Mouse (Mus musculus): ENCODE measurements around the gene Terb2. TPM values are rescaled to one million over a fixed set of nuclear protein-coding genes. Genes with fewer than 3 reads are reported as not detected.
A peak's percentile ranks its signal among the peaks of the same experiment; 100 is the strongest.

Terb2 gene
- total and polyA plus RNA-seq, 2 experiments from 2014 or later, result not detected

DNA sequence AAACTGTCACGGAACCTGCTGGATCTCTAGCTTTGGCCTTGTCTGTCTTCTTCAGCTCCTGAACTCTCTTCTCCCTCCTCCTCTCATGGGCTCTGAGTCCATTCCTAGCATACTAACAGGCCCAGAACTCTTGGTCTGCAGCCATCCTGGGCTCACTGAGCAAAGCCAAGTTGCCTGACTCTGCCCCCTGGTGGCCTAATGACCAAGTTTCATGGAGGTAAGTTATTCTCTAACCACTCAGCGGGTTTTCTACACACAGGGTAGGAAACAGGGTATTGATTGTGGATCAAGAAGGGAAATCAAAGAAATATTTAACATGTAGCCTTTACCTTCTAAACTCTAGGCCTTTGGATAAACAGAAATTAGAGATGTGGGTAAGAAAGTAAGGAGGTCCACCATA is 25.4 kb upstream of the Terb2 start, which contains the start of gene Trim69:
Gene Trim69, plus strand, starts transcription at position 21 of the 400 bp plus-strand sequence.
- H3K4me3 ChIP-seq (ENCODE audit: low read depth, low read length), result no peak within 1 kb of the TSS
- peak; percentile 75 for TF ChIP-seq CTCF (IDR thresholded peaks at IDR 0.05; ENCODE audit: low read depth)
- H3K36me3 ChIP-seq (ENCODE audit: insufficient read depth), result no peaks in the 10 kb centered on the region
- no peaks in the 10 kb centered on the region for H3K4me1 ChIP-seq (ENCODE audit: insufficient read depth)
- H3K9me3 ChIP-seq (ENCODE audit: low read length), result no peaks in the 10 kb centered on the region
- H3K27ac ChIP-seq (ENCODE audit: low read depth, low read length), result no peak within 1 kb of the TSS
- no peaks in the 10 kb centered on the region for H3K27me3 ChIP-seq (ENCODE audit: insufficient read depth, low read length)
- no peak within 1 kb of the TSS for H3K9ac ChIP-seq
- ATAC-seq (peak; percentile 72), DNase-seq (peak; percentile 76)
- no peak within 1 kb of the TSS for H3K4me2 ChIP-seq (ENCODE audit: low read depth)
- WGBS, result 45% methylated on average over 2 of the region's 2 CpGs

GRCm38 (mm10) chr2:122161542-122161941 is 24.5 kb upstream of the Terb2 start:
- Histone ChIP-seq H3K4me2 (ENCODE audit: low read depth) (no peak overlapping the region), H3K27me3 (ENCODE audit: insufficient read depth, low read length) (no peaks in the 10 kb centered on the region), H3K9me3 (ENCODE audit: low read length) (no peaks in the 10 kb centered on the region), H3K4me1 (ENCODE audit: insufficient read depth) (no peaks in the 10 kb centered on the region), H3K27ac (ENCODE audit: low read depth, low read length) (no peak overlapping the region), H3K4me3 (ENCODE audit: low read depth, low read length) (no peak overlapping the region), H3K36me3 (ENCODE audit: insufficient read depth) (no peaks in the 10 kb centered on the region), H3K9ac (no peak overlapping the region)
- ATAC-seq (no peak), DNase-seq (no peak)
- no peak for TF ChIP-seq CTCF (IDR thresholded peaks at IDR 0.05; ENCODE audit: low read depth)
- 40% methylated on average over 4 of the region's 4 CpGs for WGBS

- TF ChIP-seq CTCF (IDR thresholded peaks at IDR 0.05; ENCODE audit: low read depth), result no peak
- no peaks in the 10 kb centered on the region for H3K36me3 ChIP-seq (ENCODE audit: insufficient read depth)
- H3K4me1 ChIP-seq (ENCODE audit: insufficient read depth), result no peaks in the 10 kb centered on the region
- H3K4me3 ChIP-seq (ENCODE audit: low read depth, low read length), result no peak overlapping the region
- H3K9me3 ChIP-seq (ENCODE audit: low read length), result no peaks in the 10 kb centered on the region
- 80% methylated on average over 2 of the region's 2 CpGs for WGBS
- no peak overlapping the region for H3K9ac ChIP-seq
- H3K4me2 ChIP-seq (ENCODE audit: low read depth), result no peak overlapping the region
- no peak for ATAC-seq
- H3K27ac ChIP-seq (ENCODE audit: low read depth, low read length), result no peak overlapping the region
- no peaks in the 10 kb centered on the region for H3K27me3 ChIP-seq (ENCODE audit: insufficient read depth, low read length)
- no peak for DNase-seq
Observed at GRCm38 (mm10) chr2:122162529-122162928, 23.5 kb upstream of the Terb2 start.

GRCm38 (mm10) chr2:122163430-122164195 is 22.5 kb upstream of the Terb2 start:
- Histone ChIP-seq H3K4me2 (ENCODE audit: low read depth) (no peak overlapping the region), H3K27ac (ENCODE audit: low read depth, low read length) (no peak overlapping the region), H3K4me1 (ENCODE audit: insufficient read depth) (no peaks in the 10 kb centered on the region), H3K4me3 (ENCODE audit: low read depth, low read length) (no peak overlapping the region), H3K27me3 (ENCODE audit: insufficient read depth, low read length) (no peaks in the 10 kb centered on the region), H3K9ac (no peak overlapping the region), H3K36me3 (ENCODE audit: insufficient read depth) (no peaks in the 10 kb centered on the region), H3K9me3 (ENCODE audit: low read length) (no peaks in the 10 kb centered on the region)
- DNase-seq (no peak), ATAC-seq (no peak)
- no peak for TF ChIP-seq CTCF (IDR thresholded peaks at IDR 0.05; ENCODE audit: low read depth)
- WGBS, result 72% methylated on average over 13 of the region's 13 CpGs

DNA sequence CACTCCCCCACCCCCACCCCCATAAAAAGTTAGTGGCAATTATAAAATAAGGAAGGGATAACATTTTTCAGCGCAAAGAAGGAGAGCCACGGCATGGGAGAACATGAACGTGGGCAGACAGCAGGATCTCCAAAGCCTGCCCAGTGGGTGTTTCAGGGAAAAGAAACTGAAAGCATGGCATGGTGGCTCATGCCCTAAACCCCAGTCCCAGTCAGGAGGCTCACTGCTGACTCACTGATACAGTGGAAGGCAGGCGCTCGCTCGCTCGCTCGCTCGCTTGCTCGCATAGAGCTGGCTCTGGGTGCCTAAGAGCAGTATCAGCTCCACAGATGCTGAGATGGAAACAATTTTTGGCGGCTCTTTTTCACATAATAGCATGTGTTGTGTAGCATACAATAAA is 21.8 kb upstream of the Terb2 start:
- no peak overlapping the region for H3K27ac ChIP-seq (ENCODE audit: low read depth, low read length)
- no peaks in the 10 kb centered on the region for H3K27me3 ChIP-seq (ENCODE audit: insufficient read depth, low read length)
- WGBS, result 80% methylated on average over 11 of the region's 11 CpGs
- TF ChIP-seq CTCF (IDR thresholded peaks at IDR 0.05; ENCODE audit: low read depth), result no peak
- ATAC-seq, result no peak
- no peak overlapping the region for H3K4me3 ChIP-seq (ENCODE audit: low read depth, low read length)
- H3K4me1 ChIP-seq (ENCODE audit: insufficient read depth), result no peaks in the 10 kb centered on the region
- no peak overlapping the region for H3K9ac ChIP-seq
- DNase-seq, result no peak
- no peak overlapping the region for H3K4me2 ChIP-seq (ENCODE audit: low read depth)
- no peaks in the 10 kb centered on the region for H3K36me3 ChIP-seq (ENCODE audit: insufficient read depth)
- H3K9me3 ChIP-seq (ENCODE audit: low read length), result no peaks in the 10 kb centered on the region

GRCm38 (mm10) chr2:122171292-122171691 is 14.8 kb upstream of the Terb2 start:
- Histone ChIP-seq H3K9ac (no peak overlapping the region), H3K4me1 (ENCODE audit: insufficient read depth) (no peaks in the 10 kb centered on the region), H3K27me3 (ENCODE audit: insufficient read depth, low read length) (no peaks in the 10 kb centered on the region), H3K9me3 (ENCODE audit: low read length) (no peaks in the 10 kb centered on the region), H3K4me3 (ENCODE audit: low read depth, low read length) (no peak overlapping the region), H3K4me2 (ENCODE audit: low read depth) (no peak overlapping the region), H3K36me3 (ENCODE audit: insufficient read depth) (no peaks in the 10 kb centered on the region), H3K27ac (ENCODE audit: low read depth, low read length) (no peak overlapping the region)
- 87% methylated on average over 6 of the region's 6 CpGs for WGBS
- DNase-seq (no peak), ATAC-seq (no peak)
- no peak for TF ChIP-seq CTCF (IDR thresholded peaks at IDR 0.05; ENCODE audit: low read depth)

DNA sequence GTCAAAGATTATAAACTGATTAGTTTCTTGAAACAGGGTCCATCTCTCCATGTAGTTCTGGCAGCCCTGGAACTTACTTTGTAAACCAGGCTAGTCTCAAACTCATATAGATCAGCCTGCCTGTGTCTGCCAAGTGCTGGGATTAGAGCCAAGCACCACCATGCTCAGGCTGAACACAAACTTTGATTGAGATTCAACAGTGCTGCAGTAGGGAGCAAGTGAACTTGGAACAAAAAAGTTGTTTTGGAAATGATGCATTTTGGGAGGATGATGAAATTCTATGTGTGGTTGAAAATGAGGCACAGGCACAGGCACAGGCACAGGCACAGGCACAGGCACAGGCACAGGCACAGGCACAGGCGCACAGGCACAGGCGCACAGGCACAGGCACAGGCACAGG is 13.9 kb upstream of the Terb2 start:
- no peaks in the 10 kb centered on the region for H3K9me3 ChIP-seq (ENCODE audit: low read length)
- WGBS, result 91% methylated on average over 2 of the region's 2 CpGs
- no peak overlapping the region for H3K9ac ChIP-seq
- DNase-seq (peak; percentile 39), ATAC-seq (no peak)
- H3K4me3 ChIP-seq (ENCODE audit: low read depth, low read length), result no peak overlapping the region
- H3K27ac ChIP-seq (ENCODE audit: low read depth, low read length), result no peak overlapping the region
- no peak for TF ChIP-seq CTCF (IDR thresholded peaks at IDR 0.05; ENCODE audit: low read depth)
- H3K36me3 ChIP-seq (ENCODE audit: insufficient read depth), result no peaks in the 10 kb centered on the region
- no peaks in the 10 kb centered on the region for H3K27me3 ChIP-seq (ENCODE audit: insufficient read depth, low read length)
- H3K4me2 ChIP-seq (ENCODE audit: low read depth), result no peak overlapping the region
- H3K4me1 ChIP-seq (ENCODE audit: insufficient read depth), result no peaks in the 10 kb centered on the region
